Mouse (Mus musculus): ENCODE results near the gene Acad10. TPM values are rescaled to one million over a fixed set of nuclear protein-coding genes. Genes with fewer than 3 reads are reported as not detected.

Gene Acad10
- polyA plus RNA-seq, 1 experiment from 2014 or later: 1.7 TPM

DNA sequence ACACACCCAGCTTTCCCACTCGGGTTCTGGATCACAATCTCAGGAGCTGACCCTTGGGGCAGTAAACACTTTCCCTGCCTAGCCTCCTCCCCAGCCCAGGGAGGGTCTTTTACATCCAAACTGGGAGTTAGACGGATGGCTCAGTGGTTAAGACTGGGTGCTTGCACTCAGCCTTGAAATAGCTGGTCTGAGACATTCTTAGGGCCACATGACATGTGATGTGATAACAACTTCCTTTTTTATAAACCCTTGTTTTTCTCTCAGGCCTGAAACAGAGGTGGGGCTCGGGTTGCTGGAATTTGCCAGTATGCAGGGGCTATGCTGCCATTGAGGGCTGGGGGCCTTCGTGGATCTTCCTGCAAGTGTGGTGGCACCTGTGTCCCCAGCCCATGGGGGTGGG, 63.0 kb downstream of the Acad10 start:
- H3K36me3 ChIP-seq (ENCODE audit: inconsistent target): no peaks in the 10 kb centered on the region
- peaks cover 9% of the 10 kb centered on the region for H3K79me2 ChIP-seq (ENCODE audit: inconsistent target)
- no peak overlapping the region for H3K4me3 ChIP-seq (ENCODE audit: inconsistent target)
- 33% methylated on average over 4 of the region's 4 CpGs for WGBS (ENCODE audit: missing documents)
- peak overlapping the region; percentile 96 for H3K27ac ChIP-seq

DNA sequence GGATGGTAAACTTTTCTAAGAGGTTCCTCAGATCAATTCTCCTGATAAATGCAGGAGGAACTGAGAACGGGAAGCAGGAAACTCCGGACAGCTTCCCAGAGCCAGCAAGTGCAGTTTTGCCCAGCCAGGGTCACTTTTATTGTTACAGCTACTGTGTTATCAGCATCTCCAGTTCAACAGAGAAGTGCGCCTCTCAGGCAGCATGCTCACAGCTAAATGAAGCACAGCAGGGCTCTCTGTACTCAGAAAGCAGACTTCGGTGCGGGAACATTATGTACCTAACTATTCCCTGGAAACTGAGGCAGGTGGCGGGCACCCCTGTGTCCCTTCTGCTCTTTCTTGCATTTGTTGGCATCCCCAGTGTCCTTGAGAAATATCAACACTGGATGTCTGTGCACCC, 64.1 kb downstream of the Acad10 start:
- WGBS (ENCODE audit: missing documents): 61% methylated on average over 6 of the region's 6 CpGs
- H3K27ac ChIP-seq: peak overlapping the region; percentile 96
- peaks cover 20% of the 10 kb centered on the region for H3K79me2 ChIP-seq (ENCODE audit: inconsistent target)
- no peak overlapping the region for H3K4me3 ChIP-seq (ENCODE audit: inconsistent target)
- no peaks in the 10 kb centered on the region for H3K36me3 ChIP-seq (ENCODE audit: inconsistent target)

DNA sequence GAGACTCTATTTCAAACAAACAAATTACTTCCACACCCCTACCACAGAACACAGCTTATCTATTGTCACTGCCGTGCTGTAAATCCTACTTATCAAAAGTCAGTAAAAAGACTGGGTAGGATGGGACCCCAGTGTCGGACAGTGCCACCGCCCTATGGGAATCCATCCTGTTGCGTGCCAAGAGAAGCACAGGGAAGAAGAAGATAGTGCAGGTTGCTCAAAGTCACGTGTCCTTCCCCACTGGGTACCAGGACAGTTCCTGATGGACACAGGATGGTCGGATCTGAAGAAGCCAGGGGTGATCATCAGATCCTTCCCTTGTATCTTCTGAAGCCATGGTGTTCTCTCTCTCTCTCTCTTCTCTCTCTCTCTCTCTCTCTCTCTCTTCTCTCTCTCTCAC, 64.6 kb downstream of the Acad10 start:
- H3K4me3 ChIP-seq (ENCODE audit: inconsistent target): no peak overlapping the region
- peak overlapping the region; percentile 96 for H3K27ac ChIP-seq
- H3K36me3 ChIP-seq (ENCODE audit: inconsistent target): no peaks in the 10 kb centered on the region
- peaks cover 25% of the 10 kb centered on the region for H3K79me2 ChIP-seq (ENCODE audit: inconsistent target)
- 93% methylated on average over 6 of the region's 6 CpGs for WGBS (ENCODE audit: missing documents)

DNA sequence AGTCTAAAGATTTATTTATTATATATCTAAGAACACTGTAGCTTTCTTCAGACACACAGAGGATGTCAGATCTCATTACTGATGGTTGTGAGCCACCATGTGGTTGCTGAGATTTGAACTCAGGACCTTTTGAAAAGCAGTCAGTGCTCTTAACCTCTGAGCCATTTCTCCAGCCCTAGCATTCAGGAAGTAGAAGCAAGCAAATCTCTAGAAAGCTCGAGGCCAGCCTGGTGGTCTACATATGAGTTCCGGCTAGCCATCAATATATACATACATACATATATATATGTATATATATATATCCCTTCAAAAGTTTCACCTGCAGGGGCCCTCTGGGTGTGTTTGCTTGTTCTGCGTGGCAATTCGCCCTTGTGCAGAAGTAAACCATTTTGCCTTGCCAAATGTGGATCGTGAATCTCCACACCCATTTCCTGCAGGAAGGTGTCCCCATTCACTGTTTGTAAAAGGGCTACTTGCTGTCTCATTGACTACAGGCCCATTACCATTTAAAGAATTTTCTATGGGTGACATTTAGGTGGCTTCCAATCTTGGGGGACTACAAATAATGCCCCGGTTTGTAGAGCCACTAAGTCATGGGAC, 65.5 kb downstream of the Acad10 start:
- 73% methylated on average over 6 of the region's 6 CpGs for WGBS (ENCODE audit: missing documents)
- Histone ChIP-seq H3K36me3 (ENCODE audit: inconsistent target) (0 out of 2 replicates have a peak, but pooled peaks cover 7% of the 10 kb centered on the region), H3K79me2 (ENCODE audit: inconsistent target) (peaks cover 34% of the 10 kb centered on the region), H3K27ac (peak overlapping the region; percentile 87), H3K4me3 (ENCODE audit: inconsistent target) (no peak overlapping the region)

DNA sequence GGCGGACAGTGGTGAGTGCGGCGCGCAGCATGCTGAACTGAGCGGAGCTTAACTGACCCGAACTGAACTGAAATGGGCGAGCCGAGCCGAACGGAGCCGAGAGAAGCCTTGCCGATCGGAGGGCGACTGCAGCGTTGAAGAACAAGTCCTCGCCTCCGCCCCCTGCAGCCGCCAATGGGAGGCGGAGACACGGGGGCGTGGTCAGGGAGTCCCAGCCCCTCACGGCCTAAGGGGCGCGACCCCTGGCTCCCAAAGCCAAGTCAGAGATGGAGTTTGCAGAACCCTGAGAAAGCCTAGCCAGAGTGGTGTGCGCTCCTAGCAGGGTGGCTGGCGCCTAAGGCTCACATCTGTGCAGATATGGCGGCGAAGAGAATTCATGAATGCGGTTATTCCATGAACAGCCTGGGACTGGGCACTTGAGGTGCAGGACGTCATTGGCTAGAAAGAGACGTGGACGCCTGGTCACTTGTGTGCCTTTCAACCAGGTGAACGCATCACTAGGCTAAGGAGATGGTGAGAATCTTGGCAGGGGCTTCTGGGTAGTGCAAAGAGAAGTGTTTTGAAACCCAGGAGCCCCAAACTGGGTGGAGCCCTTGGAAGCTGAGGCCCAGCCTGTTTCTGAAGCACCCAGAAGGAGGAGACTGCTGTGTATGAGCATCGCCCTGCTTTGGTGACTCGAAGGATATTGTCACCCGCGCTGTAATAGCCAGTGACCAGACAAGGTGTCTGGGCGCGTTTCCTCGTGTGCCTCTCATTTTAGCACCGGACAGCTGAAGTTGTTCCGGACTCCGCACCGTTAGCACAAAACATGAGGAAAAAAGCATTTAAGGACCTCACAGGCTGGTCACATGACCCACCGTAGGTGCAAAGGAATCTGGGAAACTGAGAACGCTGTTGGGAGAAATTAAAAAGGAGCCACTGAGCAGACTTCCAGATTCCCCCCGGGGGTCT, 66.6 kb downstream of the Acad10 start, which contains the start of gene Aldh2:
Gene Aldh2 (minus strand): TSS at position 374 of the 951 bp plus-strand sequence.
- peak within 1 kb of the TSS; percentile 69 for H3K4me3 ChIP-seq (ENCODE audit: inconsistent target)
- peaks cover 45% of the 10 kb centered on the region for H3K79me2 ChIP-seq (ENCODE audit: inconsistent target)
- WGBS (ENCODE audit: missing documents): 2% methylated on average over 47 of the region's 47 CpGs
- 0 out of 2 replicates have a peak, but pooled peaks cover 8% of the 10 kb centered on the region for H3K36me3 ChIP-seq (ENCODE audit: inconsistent target)
- H3K27ac ChIP-seq: peak within 1 kb of the TSS; percentile 87

DNA sequence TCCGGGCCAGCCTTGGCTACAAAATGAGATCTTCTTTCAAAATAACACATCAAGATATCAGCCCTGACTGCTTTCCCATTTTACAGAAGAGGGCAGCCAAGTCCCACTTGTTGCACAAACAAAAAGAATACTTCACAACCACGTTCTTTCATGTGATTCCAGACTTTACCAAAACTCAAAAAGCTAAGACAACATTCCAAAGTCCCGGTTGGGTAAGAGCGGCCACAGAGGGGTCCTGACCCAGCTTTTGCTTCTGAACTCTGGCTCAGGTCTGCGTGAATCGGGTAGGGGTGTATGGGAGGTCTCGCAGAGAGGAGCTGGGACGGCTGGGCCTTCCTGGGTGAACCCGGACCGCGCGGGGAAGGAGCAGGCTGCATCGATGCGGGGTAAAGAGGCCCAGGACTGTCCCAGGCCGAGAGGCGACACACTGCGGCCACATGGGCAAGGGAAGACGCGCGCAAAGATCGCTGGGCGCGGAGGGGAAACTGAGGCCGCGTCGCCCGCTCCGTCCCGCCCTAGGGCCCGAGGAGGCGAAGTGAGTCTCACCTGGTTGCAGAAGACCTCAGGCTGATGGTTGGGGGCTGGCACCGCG, 67.4 kb downstream of the Acad10 start:
- 2% methylated on average over 30 of the region's 33 CpGs for WGBS (ENCODE audit: missing documents)
- Histone ChIP-seq H3K36me3 (ENCODE audit: inconsistent target) (0 out of 2 replicates have a peak, but pooled peaks cover 8% of the 10 kb centered on the region), H3K4me3 (ENCODE audit: inconsistent target) (peak overlapping the region; percentile 69), H3K79me2 (ENCODE audit: inconsistent target) (peaks cover 53% of the 10 kb centered on the region), H3K27ac (peak overlapping the region; percentile 44)

DNA sequence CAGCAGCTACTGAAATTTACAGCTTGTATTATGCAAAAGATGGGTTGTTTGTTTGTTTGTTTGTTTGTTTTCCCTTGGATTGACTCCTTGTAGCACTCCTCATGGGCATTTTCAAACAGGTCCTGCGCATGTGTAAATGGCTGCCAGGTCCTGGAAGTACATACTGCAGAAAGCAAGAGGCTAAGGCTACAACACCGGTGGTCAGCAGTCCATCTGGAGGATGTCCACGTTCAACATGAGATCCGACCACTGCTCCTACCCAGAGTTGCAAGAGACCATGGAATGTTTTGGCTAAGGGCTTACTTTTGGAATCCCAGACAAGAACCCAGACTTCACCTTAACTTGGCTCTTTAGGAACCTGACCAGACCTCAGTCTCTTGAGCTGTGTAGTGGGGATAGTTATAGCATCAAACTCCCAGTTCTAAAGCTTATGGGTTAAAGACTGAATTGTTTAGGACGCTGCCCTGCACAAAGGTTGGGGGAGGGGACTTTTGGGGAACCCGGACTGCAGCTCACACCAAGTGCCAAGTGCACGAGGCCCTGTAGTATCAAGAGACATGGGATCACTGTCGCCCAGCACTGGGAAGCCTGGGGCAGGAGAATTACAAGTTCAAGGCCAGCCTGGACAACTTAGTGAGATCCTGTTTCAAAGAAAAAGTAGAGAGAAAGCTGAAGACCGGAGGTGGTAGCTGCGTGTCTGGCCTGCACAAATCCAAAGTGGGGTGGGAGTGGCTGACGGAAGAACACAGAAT, 68.1 kb downstream of the Acad10 start:
- Histone ChIP-seq H3K27ac (peak overlapping the region; percentile 44), H3K36me3 (ENCODE audit: inconsistent target) (0 out of 2 replicates have a peak, but pooled peaks cover 8% of the 10 kb centered on the region), H3K79me2 (ENCODE audit: inconsistent target) (peaks cover 60% of the 10 kb centered on the region), H3K4me3 (ENCODE audit: inconsistent target) (peak overlapping the region; percentile 69)
- 28% methylated on average over 11 of the region's 11 CpGs for WGBS (ENCODE audit: missing documents)

DNA sequence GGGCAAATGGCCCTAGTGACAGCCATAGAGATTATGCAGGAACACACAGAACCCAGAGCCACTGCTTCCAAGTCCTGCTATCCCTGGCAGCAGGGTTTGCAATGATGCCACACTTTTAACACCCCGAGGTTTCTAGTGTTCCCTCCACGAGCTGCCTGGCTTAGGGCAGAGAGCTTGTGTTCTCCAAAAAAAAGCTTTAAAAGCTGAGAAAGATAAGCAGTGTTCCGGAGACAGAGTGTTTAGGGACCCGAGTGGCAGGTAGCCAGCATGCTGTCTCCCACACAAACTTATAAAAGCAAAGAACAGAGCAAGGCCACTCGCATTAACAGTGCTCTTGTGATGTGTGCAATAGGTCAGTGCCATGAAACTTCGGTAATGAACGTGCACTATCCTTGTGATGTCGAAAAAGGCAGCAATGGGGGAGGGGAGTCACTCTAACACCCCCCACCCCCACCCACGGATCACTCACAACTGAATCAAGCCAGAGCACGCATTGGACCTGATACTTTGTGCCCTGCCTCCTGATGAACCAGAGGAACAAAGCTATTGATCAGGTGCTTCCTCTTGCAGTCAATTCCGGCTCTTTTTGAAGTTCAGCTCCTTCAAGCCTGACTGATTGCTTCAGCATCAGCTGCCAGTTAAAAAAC, 68.8 kb downstream of the Acad10 start:
- Histone ChIP-seq H3K27ac (0 out of 2 replicates have a peak overlapping the region, but pooled peaks have one; percentile 44), H3K4me3 (ENCODE audit: inconsistent target) (peak overlapping the region; percentile 69; the same call in 1 of the 2 replicates), H3K79me2 (ENCODE audit: inconsistent target) (peaks cover 66% of the 10 kb centered on the region), H3K36me3 (ENCODE audit: inconsistent target) (0 out of 2 replicates have a peak, but pooled peaks cover 8% of the 10 kb centered on the region)
- WGBS (ENCODE audit: missing documents): 36% methylated on average over 11 of the region's 11 CpGs

DNA sequence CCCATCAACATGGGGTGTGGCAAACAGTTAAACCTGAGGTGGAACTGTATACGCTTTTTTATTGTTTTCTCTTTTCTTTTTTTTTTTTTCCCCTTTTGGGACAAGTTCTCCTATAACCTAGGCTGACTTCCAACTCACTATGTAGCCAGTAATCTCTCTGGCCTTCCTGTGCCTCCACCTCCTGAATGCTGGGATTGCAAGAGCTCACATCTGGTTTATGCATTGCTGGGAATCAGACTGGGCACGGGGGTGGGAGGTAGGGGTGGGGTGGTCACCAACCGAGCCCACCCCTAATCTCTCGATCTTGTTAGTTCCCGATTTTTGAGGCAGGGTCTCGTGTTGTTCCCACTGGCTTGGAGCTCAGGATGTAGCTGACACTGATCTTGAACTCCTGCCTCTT, 70.4 kb downstream of the Acad10 start:
- Histone ChIP-seq H3K27ac (no peak overlapping the region), H3K79me2 (ENCODE audit: inconsistent target) (peaks cover 79% of the 10 kb centered on the region), H3K36me3 (ENCODE audit: inconsistent target) (0 out of 2 replicates have a peak, but pooled peaks cover 8% of the 10 kb centered on the region), H3K4me3 (ENCODE audit: inconsistent target) (no peak overlapping the region)
- 87% methylated on average over 5 of the region's 6 CpGs for WGBS (ENCODE audit: missing documents)

DNA sequence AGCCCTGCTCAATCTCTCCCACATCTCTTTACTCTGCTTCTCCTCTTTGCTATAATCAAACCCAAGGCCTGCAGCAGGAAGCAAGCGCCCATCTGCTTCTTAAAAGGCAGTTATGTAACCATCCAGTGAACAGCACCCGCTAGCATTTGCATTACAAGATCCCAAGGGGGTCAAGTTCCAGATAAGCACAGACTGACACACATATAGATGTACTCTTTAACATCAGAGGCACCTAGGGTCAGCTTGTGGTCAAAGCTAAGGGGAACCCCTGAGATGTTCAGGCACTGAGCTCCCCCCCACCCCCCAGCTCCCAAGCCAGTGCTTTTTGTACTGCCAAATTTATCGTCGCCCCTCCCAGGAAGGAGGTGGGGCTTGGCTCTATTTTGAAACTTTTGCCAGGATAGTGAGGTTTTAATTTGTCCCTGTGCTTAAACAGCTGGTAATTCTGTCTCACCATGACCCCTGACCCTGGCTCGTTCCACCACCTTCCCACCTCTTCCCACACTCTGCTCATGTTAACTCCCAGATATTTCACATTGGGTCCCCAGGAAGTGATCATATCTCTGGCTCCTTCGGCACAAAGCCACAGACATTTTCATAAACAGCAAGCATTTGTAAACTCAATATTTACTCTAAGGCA, 73.8 kb downstream of the Acad10 start:
- under 1% methylated on average over 6 of the region's 6 CpGs for WGBS (ENCODE audit: missing documents)
- H3K27ac ChIP-seq: peak overlapping the region; percentile 78
- H3K79me2 ChIP-seq (ENCODE audit: inconsistent target): peaks cover 94% of the 10 kb centered on the region
- peak overlapping the region; percentile 0; the same call in 1 of the 2 replicates for H3K4me3 ChIP-seq (ENCODE audit: inconsistent target)
- 0 out of 2 replicates have a peak, but pooled peaks cover 8% of the 10 kb centered on the region for H3K36me3 ChIP-seq (ENCODE audit: inconsistent target)

DNA sequence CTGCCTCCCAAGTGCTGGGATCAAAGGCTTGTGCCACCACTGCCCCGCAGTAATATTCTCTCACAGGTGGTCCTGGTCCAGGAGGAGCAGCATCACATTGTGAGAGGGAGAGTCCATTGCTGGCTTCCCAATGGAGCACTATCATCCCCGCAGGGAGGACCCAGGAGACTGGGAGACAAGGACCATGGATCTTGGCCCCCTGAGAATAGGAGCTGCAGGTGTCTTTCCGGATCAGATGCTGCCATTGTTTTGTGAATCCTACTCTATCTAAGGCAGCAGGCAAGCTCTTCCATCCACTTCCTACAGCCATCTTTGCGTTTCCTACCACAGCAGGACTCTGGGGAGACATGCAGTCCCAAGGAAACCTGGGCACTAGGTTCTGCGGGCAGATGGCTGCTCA, 74.6 kb downstream of the Acad10 start:
- 80% methylated on average over 5 of the region's 5 CpGs for WGBS (ENCODE audit: missing documents)
- Histone ChIP-seq H3K4me3 (ENCODE audit: inconsistent target) (no peak overlapping the region), H3K27ac (peak overlapping the region; percentile 78), H3K36me3 (ENCODE audit: inconsistent target) (peaks cover 9% of the 10 kb centered on the region), H3K79me2 (ENCODE audit: inconsistent target) (peaks cover 94% of the 10 kb centered on the region)

DNA sequence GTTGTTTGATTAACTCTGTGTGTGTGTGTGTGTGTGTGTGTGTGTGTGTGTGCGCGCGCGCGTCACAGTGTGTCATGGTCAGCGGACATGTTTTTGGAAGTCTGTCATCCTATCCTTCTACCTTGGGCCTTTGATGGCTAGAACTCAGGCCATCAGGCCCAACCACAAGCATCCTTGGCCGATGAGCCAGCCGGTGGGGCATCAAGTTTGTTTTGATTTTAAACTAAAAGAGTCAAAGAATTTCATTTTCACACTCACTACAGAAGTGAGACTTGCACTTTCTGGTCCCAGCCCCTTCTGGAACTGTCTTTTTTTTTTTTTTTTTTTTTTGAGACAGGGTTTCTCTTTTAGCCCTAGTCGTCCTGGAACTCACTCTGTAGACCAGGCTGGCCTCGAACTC, 75.3 kb downstream of the Acad10 start:
- Histone ChIP-seq H3K79me2 (ENCODE audit: inconsistent target) (peaks cover 94% of the 10 kb centered on the region), H3K4me3 (ENCODE audit: inconsistent target) (no peak overlapping the region), H3K36me3 (ENCODE audit: inconsistent target) (peaks cover 11% of the 10 kb centered on the region), H3K27ac (peak overlapping the region; percentile 78)
- WGBS (ENCODE audit: missing documents): 87% methylated on average over 10 of the region's 10 CpGs
